32 mouse cellular contexts compared by ENCODE assay signal in the genomic region with DNA sequence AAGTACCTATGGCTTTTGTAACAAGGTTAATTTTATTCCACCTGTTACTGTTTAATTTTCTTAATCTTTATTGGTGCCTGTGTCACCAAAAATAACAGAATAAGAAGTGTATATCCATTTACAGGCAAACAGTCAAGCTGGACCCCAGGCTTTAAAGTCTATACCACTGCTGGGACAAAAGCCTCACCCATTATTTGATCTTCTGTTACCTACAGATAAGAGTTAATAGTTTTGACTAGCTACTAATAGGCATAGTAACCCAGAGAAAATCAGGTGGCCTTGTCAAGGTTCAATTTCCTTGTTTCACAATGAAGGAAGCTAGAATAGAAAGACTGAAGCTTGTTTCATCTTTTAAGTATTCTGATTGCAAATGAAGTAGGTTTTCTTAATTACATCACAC.
"Had no signal": no experiment of that assay in that cellular context is flagged by ENCODE, and none has a peak within 500 bp of the region (broad histone marks: within the 10 kb centered on the region; RNA-seq: fewer than 3 reads in every experiment).

No protein-coding gene starts in this region.

- H3K9me3 ChIP-seq: limb, embryonic 10.5 days; limb, embryonic 12.5 days; limb, embryonic 13.5 days; limb, embryonic 15.5 days; liver, embryonic 12.5 days; liver, embryonic 13.5 days; liver, embryonic 15.5 days; lung, embryonic 15.5 days; midbrain, embryonic 10.5 days; midbrain, embryonic 12.5 days; midbrain, embryonic 13.5 days; midbrain, embryonic 15.5 days; neural tube, embryonic 12.5 days had no signal

- H3K4me1 ChIP-seq: limb, embryonic 10.5 days; limb, embryonic 12.5 days; limb, embryonic 13.5 days; limb, embryonic 15.5 days; liver, embryonic 12.5 days; liver, embryonic 13.5 days; liver, embryonic 15.5 days; lung, embryonic 15.5 days; megakaryocyte, embryonic 14.5 days; neural tube, embryonic 12.5 days had no signal

- H3K27ac ChIP-seq: limb, embryonic 10.5 days; limb, embryonic 12.5 days; limb, embryonic 13.5 days; limb, embryonic 15.5 days; liver, embryonic 12.5 days; liver, embryonic 13.5 days; liver, embryonic 14.5 days; liver, embryonic 15.5 days; lung, embryonic 15.5 days; macrophage; midbrain, embryonic 10.5 days; midbrain, embryonic 12.5 days; midbrain, embryonic 13.5 days; midbrain, embryonic 15.5 days; neural tube, embryonic 12.5 days had no signal

- H3K4me2 ChIP-seq: limb, embryonic 12.5 days; limb, embryonic 13.5 days; limb, embryonic 15.5 days; liver, embryonic 11.5 days; liver, embryonic 12.5 days; liver, embryonic 13.5 days; liver, embryonic 15.5 days; lung, embryonic 14.5 days; lung, embryonic 15.5 days; midbrain, embryonic 11.5 days; midbrain, embryonic 12.5 days; midbrain, embryonic 13.5 days; midbrain, embryonic 15.5 days; neural tube, embryonic 12.5 days had no signal

- H3K9ac ChIP-seq: limb, embryonic 12.5 days; limb, embryonic 13.5 days; limb, embryonic 15.5 days; liver, embryonic 12.5 days; liver, embryonic 13.5 days; liver, embryonic 14.5 days; liver, embryonic 15.5 days; liver, postnatal 0 days; lung, embryonic 14.5 days; lung, embryonic 15.5 days; midbrain, embryonic 12.5 days; midbrain, embryonic 13.5 days; midbrain, embryonic 15.5 days; neural tube, embryonic 12.5 days had no signal

- H3K36me3 ChIP-seq: limb, embryonic 10.5 days; limb, embryonic 12.5 days; limb, embryonic 13.5 days; limb, embryonic 15.5 days; liver, embryonic 12.5 days; liver, embryonic 13.5 days; liver, embryonic 15.5 days; lung, embryonic 15.5 days; midbrain, embryonic 10.5 days; midbrain, embryonic 12.5 days; midbrain, embryonic 13.5 days; midbrain, embryonic 15.5 days; neural tube, embryonic 12.5 days had no signal

- H3K27me3 ChIP-seq: limb, embryonic 12.5 days; limb, embryonic 13.5 days; limb, embryonic 15.5 days; liver, embryonic 12.5 days; liver, embryonic 13.5 days; liver, embryonic 15.5 days; lung, embryonic 15.5 days; megakaryocyte, embryonic 14.5 days; midbrain, embryonic 12.5 days; midbrain, embryonic 13.5 days; midbrain, embryonic 15.5 days; neural tube, embryonic 12.5 days had no signal

- H3K4me3 ChIP-seq: limb, embryonic 10.5 days; limb, embryonic 12.5 days; limb, embryonic 13.5 days; limb, embryonic 15.5 days; liver, embryonic 12.5 days; liver, embryonic 13.5 days; liver, embryonic 15.5 days; lung, embryonic 15.5 days; megakaryocyte, embryonic 14.5 days; midbrain, embryonic 10.5 days; midbrain, embryonic 12.5 days; midbrain, embryonic 13.5 days; midbrain, embryonic 15.5 days; myocyte; neural tube, embryonic 12.5 days had no signal

- DNase-seq: left cerebral cortex, postnatal 4 days; liver; liver, embryonic 13.5 days; liver, postnatal 0 days; lung, adult 18-20 months; lung, adult 2 months; lung, embryonic 14.5 days; lung, postnatal 10 days; lung, postnatal 14 days; lung, postnatal 36 days; lung, postnatal 4 days; midbrain, embryonic 14.5 days had no signal

- ATAC-seq: liver, embryonic 12.5 days; liver, postnatal 0 days; lung, postnatal 0 days; midbrain, embryonic 13.5 days; midbrain, embryonic 15.5 days; midbrain, embryonic 16.5 days had no signal
